Mouse (Mus musculus) lung, embryonic 14.5 days (tissue): ENCODE measurements at regions not wholly inside any gene's neighbourhood (a gene's known extent, or its start where the extent isn't known, plus 50 kb on each side); places are given as distances from the start of the nearest gene placed in this dataset.

Experiments
- ATAC-seq: fragments of 200-750 bp; cut with Nextera tagmentation; 2 replicates; pipeline ENCODE4 v1.8.0; 2017; ENCODE audit warnings: mild to moderate bottlenecking, moderate TSS enrichment, moderate library complexity; ENCODE audit not compliant: insufficient read depth
- DNase-seq: peaks from one replicate; pipeline ENCODE4 v3.0.0-alpha.2; 2015
- H3K27ac ChIP-seq: fragments of 300-500 bp; sonication (generic); 2 replicates; pipeline ENCODE4 v1.5.1; 2014; ENCODE audit warnings: low read depth, mild to moderate bottlenecking, moderate library complexity
- H3K27me3 ChIP-seq: fragments of 300-500 bp; sonication (generic); 2 replicates; pipeline ENCODE4 v1.6.1; 2014; ENCODE audit warnings: low read length, control low read depth; ENCODE audit not compliant: insufficient read depth
- H3K36me3 ChIP-seq: fragments of 300-500 bp; sonication (generic); 2 replicates; pipeline ENCODE4 v1.6.1; 2014; ENCODE audit warnings: control low read depth; ENCODE audit not compliant: insufficient read depth
- H3K4me1 ChIP-seq: fragments of 300-500 bp; sonication (generic); 2 replicates; pipeline ENCODE4 v1.6.1; 2014; ENCODE audit warnings: antibody characterized with exemption, control low read depth; ENCODE audit not compliant: insufficient read depth
- H3K4me2 ChIP-seq: fragments of 300-500 bp; sonication (generic); 2 replicates; pipeline ENCODE4 v1.6.1; 2014; ENCODE audit warnings: mild to moderate bottlenecking
- H3K4me3 ChIP-seq: fragments of 300-500 bp; sonication (generic); 2 replicates; pipeline ENCODE4 v1.5.1; 2014; ENCODE audit warnings: low read depth, low read length
- H3K9ac ChIP-seq: fragments of 300-500 bp; sonication (generic); 2 replicates; pipeline ENCODE4 v1.6.1; 2014
- H3K9me3 ChIP-seq: fragments of 300-500 bp; sonication (generic); 2 replicates; pipeline ENCODE4 v1.6.1; 2016; ENCODE audit warnings: low read depth, low read length, control low read depth
- CTCF ChIP-seq: IDR thresholded peaks from 2 replicates; pipeline ENCODE4 v1.5.1; 2016; ENCODE audit warnings: antibody characterized with exemption, low read depth
- WGBS: fragments of 180-500 bp; shearing (Covaris S2); extraction: QIAGEN DNeasy Blood & Tissue Kit; methylation state at CpG from one replicate; pipeline ENCODE4 v1.1.7; 2014; 5-methylcytosine and 5-hydroxymethylcytosine counted together

- no peak overlapping the region for H3K4me3 ChIP-seq
- ATAC-seq (no peak), DNase-seq (no peak)
- H3K36me3 ChIP-seq, result no peaks in the 10 kb centered on the region
- no peaks in the 10 kb centered on the region for H3K4me1 ChIP-seq
- H3K27me3 ChIP-seq, result no peaks in the 10 kb centered on the region
- no peak overlapping the region for H3K9ac ChIP-seq
- TF ChIP-seq CTCF, result no peak
- H3K27ac ChIP-seq, result no peak overlapping the region
- H3K4me2 ChIP-seq, result no peak overlapping the region
- 68% methylated on average over 4 of the region's 4 CpGs for WGBS
- no peaks in the 10 kb centered on the region for H3K9me3 ChIP-seq
Observed at GRCm38 (mm10) chr17:61337094-61337493, 1544.0 kb downstream of the Efna5 start.

GRCm38 (mm10) chr17:61325401-61325800, 1555.7 kb downstream of the Efna5 start:
- H3K36me3 ChIP-seq, result no peaks in the 10 kb centered on the region
- no peak for DNase-seq
- no peak overlapping the region for H3K4me2 ChIP-seq
- TF ChIP-seq CTCF, result no peak
- H3K9ac ChIP-seq, result no peak overlapping the region
- no peak for ATAC-seq
- no peak overlapping the region for H3K4me3 ChIP-seq
- H3K27me3 ChIP-seq, result no peaks in the 10 kb centered on the region
- no peaks in the 10 kb centered on the region for H3K9me3 ChIP-seq
- H3K27ac ChIP-seq, result no peak overlapping the region
- no peaks in the 10 kb centered on the region for H3K4me1 ChIP-seq

- ATAC-seq, result no peak
Observed at GRCm38 (mm10) chr17:61320865-61321264, 1560.3 kb downstream of the Efna5 start.

GRCm38 (mm10) chr17:61313424-61313823, 1567.7 kb downstream of the Efna5 start:
- no peak overlapping the region for H3K4me3 ChIP-seq
- no peaks in the 10 kb centered on the region for H3K9me3 ChIP-seq
- no peak overlapping the region for H3K27ac ChIP-seq
- H3K4me2 ChIP-seq, result no peak overlapping the region
- H3K9ac ChIP-seq, result no peak overlapping the region
- DNase-seq (no peak), ATAC-seq (no peak)
- TF ChIP-seq CTCF, result no peak
- H3K4me1 ChIP-seq, result no peaks in the 10 kb centered on the region
- H3K27me3 ChIP-seq, result no peaks in the 10 kb centered on the region
- H3K36me3 ChIP-seq, result no peaks in the 10 kb centered on the region
- 87% methylated on average over 2 of the region's 2 CpGs for WGBS

More at GRCm38 (mm10) chr17:61320865-61321264, 1560.3 kb downstream of the Efna5 start:
- no peak overlapping the region for H3K27ac ChIP-seq
- TF ChIP-seq CTCF, result peak; percentile 33
- no peak overlapping the region for H3K9ac ChIP-seq
- no peak for DNase-seq
- H3K27me3 ChIP-seq, result no peaks in the 10 kb centered on the region
- H3K36me3 ChIP-seq, result no peaks in the 10 kb centered on the region
- H3K4me3 ChIP-seq, result no peak overlapping the region
- no peaks in the 10 kb centered on the region for H3K9me3 ChIP-seq
- WGBS, result 59% methylated on average over 4 of the region's 4 CpGs
- no peak overlapping the region for H3K4me2 ChIP-seq
- no peaks in the 10 kb centered on the region for H3K4me1 ChIP-seq

- no peak for ATAC-seq
- no peaks in the 10 kb centered on the region for H3K4me1 ChIP-seq
- H3K27ac ChIP-seq, result no peak overlapping the region
- no peak for DNase-seq
- H3K4me2 ChIP-seq, result no peak overlapping the region
- H3K36me3 ChIP-seq, result no peaks in the 10 kb centered on the region
- no peaks in the 10 kb centered on the region for H3K9me3 ChIP-seq
- TF ChIP-seq CTCF, result no peak
- WGBS, result 73% methylated on average over 4 of the region's 4 CpGs
- H3K9ac ChIP-seq, result no peak overlapping the region
- H3K27me3 ChIP-seq, result no peaks in the 10 kb centered on the region
- no peak overlapping the region for H3K4me3 ChIP-seq
Observed at GRCm38 (mm10) chr17:61311189-61311588, 1569.9 kb downstream of the Efna5 start.

- Histone ChIP-seq H3K27ac (no peak overlapping the region), H3K27me3 (no peaks in the 10 kb centered on the region), H3K9me3 (no peaks in the 10 kb centered on the region), H3K4me2 (no peak overlapping the region), H3K9ac (no peak overlapping the region), H3K36me3 (no peaks in the 10 kb centered on the region), H3K4me1 (no peaks in the 10 kb centered on the region), H3K4me3 (no peak overlapping the region)
- ATAC-seq (no peak), DNase-seq (no peak)
- no peak for TF ChIP-seq CTCF
- 75% methylated on average over 1 of the region's 1 CpGs for WGBS
Observed at GRCm38 (mm10) chr17:61303611-61304010, 1577.5 kb downstream of the Efna5 start.

- Histone ChIP-seq H3K27me3 (no peaks in the 10 kb centered on the region), H3K9ac (no peak overlapping the region), H3K4me2 (no peak overlapping the region), H3K36me3 (no peaks in the 10 kb centered on the region), H3K4me1 (no peaks in the 10 kb centered on the region), H3K27ac (no peak overlapping the region), H3K9me3 (no peaks in the 10 kb centered on the region), H3K4me3 (no peak overlapping the region)
- WGBS, result 86% methylated on average over 1 of the region's 1 CpGs
- ATAC-seq (no peak), DNase-seq (no peak)
- no peak for TF ChIP-seq CTCF
Observed at GRCm38 (mm10) chr17:61301984-61302383, 1579.1 kb downstream of the Efna5 start.

GRCm38 (mm10) chr17:61301171-61301570, 1579.9 kb downstream of the Efna5 start:
- H3K9ac ChIP-seq, result no peak overlapping the region
- H3K9me3 ChIP-seq, result no peaks in the 10 kb centered on the region
- no peak for DNase-seq
- no peaks in the 10 kb centered on the region for H3K36me3 ChIP-seq
- no peak overlapping the region for H3K27ac ChIP-seq
- no peak overlapping the region for H3K4me3 ChIP-seq
- TF ChIP-seq CTCF, result no peak
- no peaks in the 10 kb centered on the region for H3K4me1 ChIP-seq
- H3K4me2 ChIP-seq, result no peak overlapping the region
- ATAC-seq, result no peak
- H3K27me3 ChIP-seq, result no peaks in the 10 kb centered on the region
